Mouse (Mus musculus): ENCODE data around the gene Anxa5. TPM values are rescaled to one million over a fixed set of nuclear protein-coding genes. Genes with fewer than 3 reads are reported as not detected.

The Anxa5 gene
- polyA plus RNA-seq (2015; fragmentation: Nextera tagmentation; extraction: Ambion mirVana), result 54.2 and 56.7 TPM in 2 replicates

DNA sequence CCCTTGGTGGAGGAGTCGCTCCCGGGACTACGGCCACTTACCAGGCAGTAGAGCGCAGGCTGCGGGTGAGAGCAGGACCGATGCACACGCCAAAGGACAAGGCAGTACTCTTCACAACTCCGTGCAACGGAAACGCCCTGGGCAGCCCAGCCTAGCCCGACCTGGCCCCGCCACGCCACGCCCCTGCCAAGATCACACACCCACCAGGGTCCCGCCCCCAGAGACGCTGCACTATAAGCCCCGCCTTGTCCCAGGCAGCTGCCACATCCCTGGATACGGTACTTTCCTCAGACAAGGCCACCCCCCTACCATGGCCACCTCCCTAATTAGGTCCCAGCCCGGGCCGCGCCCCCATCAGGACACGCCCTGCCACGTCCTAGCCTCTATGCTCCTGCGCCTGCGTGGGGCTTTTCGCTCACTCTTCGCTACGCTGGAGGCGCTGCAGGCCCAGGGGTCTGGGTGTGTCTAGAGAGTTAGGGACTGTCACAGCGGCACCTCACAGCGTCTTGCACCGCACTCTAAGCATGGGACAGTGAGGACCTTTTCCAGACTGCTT is at the start of gene Anxa5, which contains the start of gene 1810062G17Rik:
Gene Anxa5, minus strand, starts transcription at position 363 of the 556 bp plus-strand sequence.
Gene 1810062G17Rik, plus strand, starts transcription at position 406 of the 556 bp plus-strand sequence.
- under 1% methylated on average over 30 of the region's 32 CpGs for WGBS
- peak within 1 kb of the TSS; percentile 72 for H3K9ac ChIP-seq (ENCODE audit: low read depth, low read length)
- H3K27ac ChIP-seq (ENCODE audit: low read length), result peak within 1 kb of the TSS; percentile 15; the same call in 1 of the 2 replicates
- peak; percentile 93 for ATAC-seq
- peak within 1 kb of the TSS; percentile 63 for H3K4me3 ChIP-seq (ENCODE audit: low read depth, low read length)
- no peaks in the 10 kb centered on the region for H3K9me3 ChIP-seq (replicated peaks; ENCODE audit: control insufficient read depth, low read length, poor library complexity, severe bottlenecking)
- H3K27me3 ChIP-seq (ENCODE audit: control insufficient read depth, insufficient read depth, low read depth, low read length), result peaks cover 4% of the 10 kb centered on the region; the same call in 1 of the 2 replicates
- no peaks in the 10 kb centered on the region for H3K36me3 ChIP-seq (ENCODE audit: control insufficient read depth, insufficient read depth, low read length)
- peaks cover 5% of the 10 kb centered on the region; the same call in 1 of the 2 replicates for H3K4me1 ChIP-seq (ENCODE audit: control insufficient read depth, insufficient read depth, low read length)
- H3K4me2 ChIP-seq (ENCODE audit: low read length), result peak within 1 kb of the TSS; percentile 85

DNA sequence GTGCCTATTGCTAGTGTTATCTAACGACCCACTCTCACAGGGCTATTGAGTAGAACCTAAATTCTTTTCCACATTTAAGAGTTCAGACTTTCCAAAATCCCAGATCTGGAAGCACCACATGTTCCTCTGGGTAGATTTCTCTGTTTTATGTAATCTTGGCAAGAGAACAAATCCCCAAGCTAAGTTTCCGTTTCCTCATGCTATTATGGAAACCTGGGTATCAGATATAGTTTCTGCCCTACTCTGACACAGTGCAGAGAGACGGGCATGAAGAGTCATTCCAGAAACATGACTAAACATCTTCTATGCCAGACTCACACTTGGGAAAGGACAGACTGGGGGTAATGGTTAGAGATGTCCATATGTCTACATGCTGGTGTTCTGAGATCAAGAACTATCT is 48.8 kb upstream of the Anxa5 start:
- no peaks in the 10 kb centered on the region for H3K36me3 ChIP-seq (ENCODE audit: control insufficient read depth, insufficient read depth, low read length)
- no peak overlapping the region for H3K4me2 ChIP-seq (ENCODE audit: low read length)
- H3K27ac ChIP-seq (ENCODE audit: low read length), result no peak overlapping the region
- no peaks in the 10 kb centered on the region for H3K9me3 ChIP-seq (replicated peaks; ENCODE audit: control insufficient read depth, low read length, poor library complexity, severe bottlenecking)
- no peak overlapping the region for H3K9ac ChIP-seq (ENCODE audit: low read depth, low read length)
- ATAC-seq, result no peak
- H3K4me3 ChIP-seq (ENCODE audit: low read depth, low read length), result no peak overlapping the region
- 82% methylated on average over 3 of the region's 3 CpGs for WGBS
- H3K27me3 ChIP-seq (ENCODE audit: control insufficient read depth, insufficient read depth, low read depth, low read length), result peaks cover 7% of the 10 kb centered on the region; the same call in 1 of the 2 replicates
- H3K4me1 ChIP-seq (ENCODE audit: control insufficient read depth, insufficient read depth, low read length), result peaks cover 3% of the 10 kb centered on the region; the same call in 1 of the 2 replicates

GRCm38 (mm10) chr3:36522137-36522536 is 46.4 kb upstream of the Anxa5 start:
- WGBS, result 0% methylated on average over 4 of the region's 4 CpGs
- H3K4me1 ChIP-seq (ENCODE audit: control insufficient read depth, insufficient read depth, low read length), result peaks cover 3% of the 10 kb centered on the region; the same call in 1 of the 2 replicates
- no peak overlapping the region for H3K27ac ChIP-seq (ENCODE audit: low read length)
- H3K36me3 ChIP-seq (ENCODE audit: control insufficient read depth, insufficient read depth, low read length), result no peaks in the 10 kb centered on the region
- no peaks in the 10 kb centered on the region for H3K9me3 ChIP-seq (replicated peaks; ENCODE audit: control insufficient read depth, low read length, poor library complexity, severe bottlenecking)
- H3K4me3 ChIP-seq (ENCODE audit: low read depth, low read length), result no peak overlapping the region
- H3K27me3 ChIP-seq (ENCODE audit: control insufficient read depth, insufficient read depth, low read depth, low read length), result peaks cover 7% of the 10 kb centered on the region; the same call in 1 of the 2 replicates
- H3K4me2 ChIP-seq (ENCODE audit: low read length), result peak overlapping the region; percentile 72
- no peak overlapping the region for H3K9ac ChIP-seq (ENCODE audit: low read depth, low read length)
- ATAC-seq, result no peak

DNA sequence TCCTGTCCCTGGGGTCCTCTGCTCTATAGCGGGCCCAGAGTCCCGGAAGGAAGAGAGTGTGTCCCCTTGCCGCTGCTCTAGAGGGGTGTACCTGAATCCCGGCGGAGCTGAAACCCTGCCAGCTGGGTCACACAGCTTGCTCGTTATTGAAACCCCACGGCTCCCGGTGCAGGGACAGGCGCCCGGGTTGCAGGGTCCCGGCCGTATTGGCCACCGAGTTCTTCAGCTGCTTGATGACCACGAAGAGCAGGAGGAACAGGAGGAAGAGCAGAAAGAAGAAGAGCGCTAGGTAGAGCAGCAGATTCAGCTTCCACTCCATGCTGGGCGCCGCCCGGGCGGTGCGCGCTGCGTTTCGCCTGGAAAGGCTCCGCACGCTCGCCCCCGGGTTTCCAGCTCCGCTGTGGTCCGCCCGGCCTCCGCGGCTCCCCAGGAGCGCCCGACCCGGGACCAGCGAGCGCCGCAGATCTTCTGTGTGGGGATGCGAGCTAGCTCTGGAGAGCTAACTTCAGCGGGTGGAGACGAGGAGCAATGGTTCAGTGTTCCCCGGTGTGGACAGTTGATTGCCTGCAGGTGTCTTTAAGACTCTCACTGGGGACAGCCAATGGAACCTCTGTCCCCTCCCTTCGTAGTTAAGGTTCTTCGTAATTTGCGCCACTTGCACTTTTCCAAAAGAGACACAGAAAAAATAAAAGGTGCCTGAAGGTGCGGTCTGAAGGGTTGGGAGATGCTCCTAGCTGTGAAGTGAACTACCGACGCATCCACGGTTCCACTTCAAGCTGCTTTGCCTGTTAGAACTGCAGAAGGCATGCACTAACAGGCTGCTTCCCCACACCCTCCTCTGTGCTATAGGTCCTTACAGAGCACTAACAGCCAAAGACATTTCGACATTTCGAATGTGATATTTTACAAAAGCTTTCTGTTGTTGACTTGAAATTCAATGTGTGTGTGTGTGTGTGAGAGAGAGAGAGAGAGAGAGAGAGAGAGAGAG is 45.7 kb upstream of the Anxa5 start, which contains the start of gene Gm11549:
Gene Gm11549, minus strand, starts transcription at position 741 of the 988 bp plus-strand sequence.
- 1% methylated on average over 51 of the region's 51 CpGs for WGBS
- H3K9ac ChIP-seq (ENCODE audit: low read depth, low read length), result peak within 1 kb of the TSS; percentile 61

GRCm38 (mm10) chr3:36516196-36516595 is 40.5 kb upstream of the Anxa5 start:
- peaks cover 7% of the 10 kb centered on the region for H3K27me3 ChIP-seq (ENCODE audit: control insufficient read depth, insufficient read depth, low read depth, low read length)
- no peaks in the 10 kb centered on the region for H3K9me3 ChIP-seq (replicated peaks; ENCODE audit: control insufficient read depth, low read length, poor library complexity, severe bottlenecking)
- peaks cover 3% of the 10 kb centered on the region; the same call in 1 of the 2 replicates for H3K4me1 ChIP-seq (ENCODE audit: control insufficient read depth, insufficient read depth, low read length)
- no peak overlapping the region for H3K9ac ChIP-seq (ENCODE audit: low read depth, low read length)
- no peaks in the 10 kb centered on the region for H3K36me3 ChIP-seq (ENCODE audit: control insufficient read depth, insufficient read depth, low read length)
- ATAC-seq, result no peak
- no peak overlapping the region for H3K4me2 ChIP-seq (ENCODE audit: low read length)
- no peak overlapping the region for H3K4me3 ChIP-seq (ENCODE audit: low read depth, low read length)
- no peak overlapping the region for H3K27ac ChIP-seq (ENCODE audit: low read length)
- 91% methylated on average over 9 of the region's 9 CpGs for WGBS

More for the DNA sequence above, 45.7 kb upstream of the Anxa5 start, which contains the start of gene Gm11549:
- no peaks in the 10 kb centered on the region for H3K9me3 ChIP-seq (replicated peaks; ENCODE audit: control insufficient read depth, low read length, poor library complexity, severe bottlenecking)
- peak within 1 kb of the TSS; percentile 44 for H3K4me3 ChIP-seq (ENCODE audit: low read depth, low read length)
- peak; percentile 86 for ATAC-seq
- peak within 1 kb of the TSS; percentile 72 for H3K4me2 ChIP-seq (ENCODE audit: low read length)
- no peaks in the 10 kb centered on the region for H3K36me3 ChIP-seq (ENCODE audit: control insufficient read depth, insufficient read depth, low read length)
- peaks cover 3% of the 10 kb centered on the region; the same call in 1 of the 2 replicates for H3K4me1 ChIP-seq (ENCODE audit: control insufficient read depth, insufficient read depth, low read length)
- H3K27me3 ChIP-seq (ENCODE audit: control insufficient read depth, insufficient read depth, low read depth, low read length), result peaks cover 7% of the 10 kb centered on the region; the same call in 1 of the 2 replicates
- H3K27ac ChIP-seq (ENCODE audit: low read length), result no peak within 1 kb of the TSS

DNA sequence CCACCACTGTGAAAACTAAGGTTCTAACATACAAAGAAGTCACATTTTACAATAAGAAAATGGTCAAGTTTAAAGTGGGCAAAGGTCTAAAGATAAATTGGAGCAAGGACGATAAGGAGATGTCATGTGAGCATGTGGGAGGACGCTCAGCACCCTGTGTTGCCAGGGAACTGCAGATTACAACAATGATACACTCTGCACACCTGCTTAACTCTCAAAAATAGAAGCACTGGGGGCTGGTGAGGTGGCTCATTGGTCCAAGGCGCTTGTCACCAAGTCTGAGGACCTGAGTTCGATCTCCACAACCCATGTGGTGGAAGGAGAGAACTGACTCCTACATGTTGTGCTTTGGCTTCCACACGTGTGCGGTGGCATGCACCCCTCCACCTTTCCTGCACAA is 35.8 kb upstream of the Anxa5 start:
- Histone ChIP-seq H3K27ac (ENCODE audit: low read length) (no peak overlapping the region), H3K27me3 (ENCODE audit: control insufficient read depth, insufficient read depth, low read depth, low read length) (no peaks in the 10 kb centered on the region; the same call in 1 of the 2 replicates), H3K36me3 (ENCODE audit: control insufficient read depth, insufficient read depth, low read length) (no peaks in the 10 kb centered on the region), H3K4me3 (ENCODE audit: low read depth, low read length) (no peak overlapping the region), H3K9me3 (replicated peaks; ENCODE audit: control insufficient read depth, low read length, poor library complexity, severe bottlenecking) (no peaks in the 10 kb centered on the region), H3K9ac (ENCODE audit: low read depth, low read length) (no peak overlapping the region), H3K4me2 (ENCODE audit: low read length) (no peak overlapping the region), H3K4me1 (ENCODE audit: control insufficient read depth, insufficient read depth, low read length) (no peaks in the 10 kb centered on the region)
- no peak for ATAC-seq
- WGBS, result 89% methylated on average over 6 of the region's 6 CpGs

GRCm38 (mm10) chr3:36505809-36506735 is 30.4 kb upstream of the Anxa5 start:
- H3K27me3 ChIP-seq (ENCODE audit: control insufficient read depth, insufficient read depth, low read depth, low read length), result no peaks in the 10 kb centered on the region
- H3K9ac ChIP-seq (ENCODE audit: low read depth, low read length), result no peak overlapping the region
- no peak overlapping the region for H3K4me3 ChIP-seq (ENCODE audit: low read depth, low read length)
- no peaks in the 10 kb centered on the region for H3K9me3 ChIP-seq (replicated peaks; ENCODE audit: control insufficient read depth, low read length, poor library complexity, severe bottlenecking)
- peaks cover 9% of the 10 kb centered on the region for H3K4me1 ChIP-seq (ENCODE audit: control insufficient read depth, insufficient read depth, low read length)
- no peaks in the 10 kb centered on the region for H3K36me3 ChIP-seq (ENCODE audit: control insufficient read depth, insufficient read depth, low read length)
- H3K4me2 ChIP-seq (ENCODE audit: low read length), result no peak overlapping the region
- 37% methylated on average over 10 of the region's 10 CpGs for whole genome bisulfite sequencing
- peak; percentile 32; the same call in 1 of the 2 replicates for ATAC-seq
- H3K27ac ChIP-seq (ENCODE audit: low read length), result no peak overlapping the region

- Histone ChIP-seq H3K9ac (ENCODE audit: low read depth, low read length) (no peak overlapping the region), H3K9me3 (replicated peaks; ENCODE audit: control insufficient read depth, low read length, poor library complexity, severe bottlenecking) (no peaks in the 10 kb centered on the region), H3K27ac (ENCODE audit: low read length) (no peak overlapping the region), H3K4me2 (ENCODE audit: low read length) (no peak overlapping the region), H3K4me3 (ENCODE audit: low read depth, low read length) (no peak overlapping the region), H3K4me1 (ENCODE audit: control insufficient read depth, insufficient read depth, low read length) (peaks cover 9% of the 10 kb centered on the region), H3K36me3 (ENCODE audit: control insufficient read depth, insufficient read depth, low read length) (no peaks in the 10 kb centered on the region), H3K27me3 (ENCODE audit: control insufficient read depth, insufficient read depth, low read depth, low read length) (no peaks in the 10 kb centered on the region)
- ATAC-seq, result no peak
- 64% methylated on average over 8 of the region's 8 CpGs for WGBS
These were observed 29.6 kb upstream of the Anxa5 start for GRCm38 (mm10) chr3:36505306-36505705.
